Mouse (Mus musculus): ENCODE data around the gene Pawr.

GRCm38 (mm10) chr10:108414936-108415635 is 83.2 kb downstream of the Pawr start:
- TF ChIP-seq POLR2A (IDR thresholded peaks at IDR 0.05; ENCODE audit: low read depth, low read length), result no peak
- no peak for TF ChIP-seq CTCF (IDR thresholded peaks at IDR 0.05; ENCODE audit: borderline replicate concordance, insufficient read depth, low read length)

All from embryonic fibroblast, embryonic 13.5 days (primary cell).